Mouse (Mus musculus) ES-E14 (cell line): ENCODE results near the gene Map4k3.

Source experiments
- CHD2 ChIP-seq: IDR thresholded peaks from 2 replicates; pipeline ENCODE4 v1.6.1; 2014; ENCODE audit warnings: mild to moderate bottlenecking, low read depth, low read length, inconsistent platforms
- HCFC1 ChIP-seq: IDR thresholded peaks from 2 replicates; pipeline ENCODE4 v1.6.1; 2012; ENCODE audit warnings: low read length, inconsistent platforms, borderline replicate concordance; ENCODE audit not compliant: insufficient read depth
- MAFK ChIP-seq: IDR thresholded peaks from 2 replicates; pipeline ENCODE4 v1.6.1; 2014; ENCODE audit warnings: mild to moderate bottlenecking, low read depth, low read length, inconsistent platforms; ENCODE audit not compliant: insufficient read depth
- ZC3H11A ChIP-seq: IDR thresholded peaks from 2 replicates; pipeline ENCODE4 v1.6.1; 2012; ENCODE audit warnings: low read depth, mild to moderate bottlenecking, inconsistent platforms, low read length, borderline replicate concordance

- no peak for TF ChIP-seq HCFC1
- no peak for TF ChIP-seq CHD2
- no peak for TF ChIP-seq ZC3H11A
- TF ChIP-seq MAFK, result no peak
Measured at GRCm38 (mm10) chr17:80644983-80645693, 83.1 kb downstream of the Map4k3 start.
